Mouse (Mus musculus) gastrocnemius, adult 2 months (tissue): ENCODE measurements around the gene Mafb. TPM values are rescaled to one million over a fixed set of nuclear protein-coding genes. Genes with fewer than 3 reads are reported as not detected.

Experiments
- DNase-seq: peaks from one replicate; pipeline ENCODE4 v3.0.0; 2022
- H3K27ac ChIP-seq: fragments of 200-600 bp; 2 replicates; pipeline ENCODE4 v1.8.1; 2022; ENCODE audit warnings: mild to moderate bottlenecking
- H3K4me3 ChIP-seq: fragments of 200-600 bp; 2 replicates; pipeline ENCODE4 v1.8.1; 2022; ENCODE audit warnings: mild to moderate bottlenecking, moderate library complexity
- CTCF ChIP-seq: fragments of 200-600 bp; IDR thresholded peaks from 2 replicates; pipeline ENCODE4 v1.8.1; 2022; ENCODE audit warnings: antibody characterized with exemption, mild to moderate bottlenecking, moderate library complexity
- intact Hi-C: fragments of 180-260 bp; cut with DNase I; formaldehyde crosslinking; loops from one replicate; pipeline ENCODE4 v1.15.1; 2025
- total RNA-seq, 2 experiments: library from RNA; stranded (reverse); gene quantifications; 2 replicates each; pipeline ENCODE4 v1.2.3; 2021

Mafb gene
- total RNA-seq, 2 experiments from 2014 or later: 86.4 to 94.2 TPM

DNA sequence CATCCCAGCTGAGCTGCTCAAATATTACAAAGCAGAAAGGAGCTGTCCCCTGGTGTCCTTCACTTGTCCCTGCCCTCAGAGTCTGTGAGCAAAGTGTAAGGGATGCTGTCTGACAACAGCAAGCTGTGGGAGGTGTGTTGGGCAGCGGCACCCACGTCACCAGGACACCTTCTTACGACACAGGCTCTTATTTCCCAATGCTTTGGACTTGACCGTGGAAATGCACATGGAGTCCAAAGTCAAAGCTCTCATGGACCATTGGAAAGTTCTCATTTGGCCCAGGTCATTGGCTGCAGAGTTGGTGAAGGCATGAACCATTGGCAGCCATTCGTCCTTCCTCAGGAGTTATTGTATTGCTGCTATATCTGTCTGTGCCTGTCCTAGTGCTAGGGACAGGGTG lies 27.3 kb downstream of the Mafb start:
- H3K4me3 ChIP-seq: no peak overlapping the region
- no peak overlapping the region for H3K27ac ChIP-seq
- TF ChIP-seq CTCF: no peak
- intact Hi-C loops: no loop called here
- DNase-seq: no peak

DNA sequence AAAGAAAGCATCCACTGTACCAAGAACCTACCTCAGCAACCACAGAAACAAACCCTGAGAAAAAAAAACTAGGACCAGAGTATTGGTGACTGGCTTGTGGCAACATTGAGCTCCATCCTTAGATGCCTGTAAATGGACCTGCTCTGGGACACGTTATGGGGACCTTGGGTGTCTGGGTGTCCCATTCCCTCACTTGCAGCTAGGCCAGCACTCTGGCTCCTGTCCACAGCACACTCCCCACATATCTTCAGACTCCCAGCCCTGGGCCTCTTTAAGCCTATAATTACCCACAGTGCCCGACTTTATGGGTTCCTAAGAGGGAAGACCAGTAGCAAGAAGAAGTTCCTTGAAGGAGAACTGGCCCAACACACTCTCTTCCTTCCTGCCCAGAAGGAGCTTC lies 30.8 kb downstream of the Mafb start:
- Histone ChIP-seq H3K4me3 (no peak overlapping the region), H3K27ac (peak overlapping the region; percentile 39; the same call in 1 of the 2 replicates)
- DNase-seq: peak; percentile 77
- no peak for TF ChIP-seq CTCF
- intact Hi-C loops: no loop called here

DNA sequence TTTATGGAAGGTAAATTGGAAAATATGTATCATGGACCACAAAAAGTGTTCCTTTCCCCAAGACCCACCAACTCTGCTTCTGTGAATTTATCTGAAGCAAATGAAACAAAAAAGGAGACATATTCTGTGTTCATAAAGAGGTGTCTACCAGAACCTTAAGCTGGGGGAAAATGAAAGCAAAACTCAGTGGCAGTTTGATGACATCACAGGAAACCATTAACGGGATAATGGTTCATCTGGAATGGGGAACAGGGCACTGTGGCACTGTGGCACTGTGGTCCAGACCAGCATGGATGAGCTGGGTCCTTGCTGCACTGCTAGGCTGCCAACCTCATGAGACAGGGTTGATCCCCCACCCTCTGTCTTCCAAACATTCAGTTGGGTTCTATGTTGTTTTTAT lies 31.8 kb downstream of the Mafb start:
- Histone ChIP-seq H3K27ac (peak overlapping the region; percentile 81), H3K4me3 (peak overlapping the region; percentile 29)
- intact Hi-C loops: no loop called here
- no peak for DNase-seq
- no peak for TF ChIP-seq CTCF

DNA sequence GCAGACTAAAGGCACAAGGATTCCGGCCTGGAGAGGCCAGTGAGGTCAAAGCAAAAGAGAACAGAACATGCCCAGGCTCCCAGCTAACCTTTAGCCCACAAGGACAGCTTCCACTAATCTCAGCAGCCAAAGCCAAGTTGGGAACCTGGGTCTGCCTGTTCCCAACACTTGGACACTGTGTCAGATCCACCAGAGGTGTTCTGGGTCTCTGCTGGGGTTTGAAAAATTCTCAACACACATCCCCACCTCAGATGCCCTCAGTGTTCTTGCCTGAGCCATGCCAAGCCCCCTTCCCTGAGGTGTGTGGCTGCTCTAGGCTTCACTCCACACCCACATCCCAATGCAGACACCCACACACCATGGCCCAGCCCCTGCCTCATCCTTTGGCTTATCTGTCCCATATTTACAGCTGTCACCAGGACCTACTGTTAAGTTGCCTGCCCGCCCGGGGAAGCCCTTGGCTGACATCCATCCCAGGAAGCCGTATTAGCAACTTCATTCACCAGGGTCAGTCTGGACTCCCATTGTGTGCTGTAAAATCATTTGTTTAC lies 32.7 kb downstream of the Mafb start, which contains the start of gene Gm826:
Gene Gm826 (minus strand): TSS at position 52 of the 551 bp plus-strand sequence.
- Histone ChIP-seq H3K4me3 (peak within 1 kb of the TSS; percentile 29), H3K27ac (peak within 1 kb of the TSS; percentile 81)
- intact Hi-C loops: no loop called here
- peak; percentile 35 for DNase-seq
- TF ChIP-seq CTCF: no peak

DNA sequence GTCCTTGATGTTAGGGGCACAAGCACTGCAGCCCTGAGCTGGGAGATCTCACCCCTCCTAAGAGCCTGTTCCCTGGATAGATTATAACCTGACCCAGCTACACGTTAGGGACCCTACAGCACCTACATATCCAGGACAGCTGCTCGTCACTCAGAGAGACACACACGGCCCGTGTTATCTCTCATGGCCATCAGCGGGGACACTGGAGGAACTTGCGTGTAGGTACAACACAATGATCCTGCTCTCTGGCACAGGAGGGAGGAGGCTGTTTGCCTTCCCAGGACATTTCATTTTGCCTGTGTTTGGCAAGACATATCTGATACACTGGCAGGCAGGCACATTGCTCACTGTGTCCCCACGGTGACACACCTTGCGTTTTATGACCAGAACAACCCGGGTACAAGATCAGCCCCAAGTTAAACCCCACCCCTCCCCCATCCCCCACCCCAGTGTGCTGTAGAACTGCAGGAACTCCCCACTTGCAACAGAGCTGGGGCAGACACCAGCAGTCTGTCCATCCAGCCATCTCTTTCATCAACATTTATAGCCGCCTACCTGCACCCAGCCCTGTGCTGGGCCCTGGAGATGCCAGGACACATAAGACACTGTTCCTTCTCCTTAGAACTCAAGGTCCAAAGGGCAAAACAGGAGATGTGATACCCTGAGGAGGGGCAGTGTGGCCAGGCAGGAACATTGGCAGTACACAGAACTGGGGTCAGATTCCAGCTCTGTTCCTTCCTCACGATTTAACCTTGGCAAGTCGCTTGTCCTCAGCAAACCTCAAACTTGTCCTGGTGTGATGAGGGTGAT lies 34.1 kb downstream of the Mafb start:
- DNase-seq: peak; percentile 69
- peak overlapping the region; percentile 81 for H3K27ac ChIP-seq
- intact Hi-C loops: loop anchor here (2.0 kb wide), 1 partner anchor 32 kb away; no protein-coding TSS in a partner anchor
- H3K4me3 ChIP-seq: peak overlapping the region; percentile 23
- TF ChIP-seq CTCF: no peak

DNA sequence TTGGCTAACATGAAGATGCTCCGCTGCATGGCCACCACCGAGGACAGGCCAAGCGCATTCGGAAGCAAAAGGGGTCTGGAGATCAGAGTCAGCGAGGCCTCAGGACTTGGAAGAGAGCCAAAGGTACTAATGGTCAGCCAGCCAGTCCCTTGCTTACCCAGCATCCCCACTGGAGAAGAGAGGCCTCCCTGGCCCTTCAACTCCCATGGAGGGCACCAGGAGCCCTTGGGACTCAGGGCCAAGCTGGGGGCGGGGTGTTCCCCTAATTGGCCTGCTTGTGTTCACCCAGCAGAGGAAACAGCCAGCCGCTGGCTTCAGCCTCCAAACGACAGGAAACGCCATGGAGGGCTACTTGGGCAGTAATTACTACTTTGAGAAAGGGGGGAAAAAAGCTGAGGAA lies 38.0 kb downstream of the Mafb start:
- intact Hi-C loops: no loop called here
- no peak overlapping the region for H3K27ac ChIP-seq
- DNase-seq: no peak
- no peak overlapping the region for H3K4me3 ChIP-seq
- TF ChIP-seq CTCF: no peak

DNA sequence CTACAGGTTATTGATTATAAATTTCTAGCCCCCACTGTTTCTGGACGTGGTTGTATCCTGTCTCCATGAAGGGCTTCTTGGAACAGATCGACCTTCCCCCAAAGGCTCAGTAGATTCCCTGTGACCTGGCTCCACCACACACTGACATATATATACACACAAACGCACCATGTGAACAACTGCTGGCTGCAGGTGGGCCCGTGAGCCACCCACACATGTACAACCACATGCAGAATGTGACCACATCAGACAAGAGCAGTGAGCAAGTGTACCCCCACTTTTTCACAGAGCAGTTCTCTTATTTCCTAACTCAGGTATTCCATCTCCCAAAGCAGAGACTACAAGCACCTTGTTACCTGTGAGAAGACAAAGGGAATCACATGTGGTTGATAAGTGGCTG lies 39.1 kb downstream of the Mafb start:
- TF ChIP-seq CTCF: no peak
- no peak for DNase-seq
- Histone ChIP-seq H3K27ac (peak overlapping the region; percentile 62; the same call in 1 of the 2 replicates), H3K4me3 (no peak overlapping the region)
- intact Hi-C loops: no loop called here

DNA sequence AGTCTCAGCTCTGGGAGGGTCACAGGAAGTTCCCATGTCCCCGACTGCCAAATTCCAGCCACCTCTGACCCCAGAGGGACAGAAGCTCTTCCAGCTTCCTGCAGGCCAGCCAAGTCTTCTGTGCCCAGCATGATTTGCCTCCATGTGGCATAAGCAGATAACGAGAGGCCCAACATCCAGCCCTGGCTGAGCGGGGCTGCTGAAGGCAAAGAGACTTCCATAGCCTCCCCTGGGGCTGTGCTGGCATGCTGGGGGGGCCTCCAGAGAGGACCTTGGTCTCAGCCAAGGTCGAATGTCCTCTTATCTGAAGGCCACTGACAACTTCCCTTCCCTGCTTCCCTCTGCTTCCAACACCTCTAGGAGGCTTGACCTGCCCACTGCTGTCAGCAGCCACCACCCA lies 39.7 kb downstream of the Mafb start:
- no peak for TF ChIP-seq CTCF
- intact Hi-C loops: no loop called here
- DNase-seq: no peak
- Histone ChIP-seq H3K4me3 (no peak overlapping the region), H3K27ac (peak overlapping the region; percentile 62; the same call in 1 of the 2 replicates)

DNA sequence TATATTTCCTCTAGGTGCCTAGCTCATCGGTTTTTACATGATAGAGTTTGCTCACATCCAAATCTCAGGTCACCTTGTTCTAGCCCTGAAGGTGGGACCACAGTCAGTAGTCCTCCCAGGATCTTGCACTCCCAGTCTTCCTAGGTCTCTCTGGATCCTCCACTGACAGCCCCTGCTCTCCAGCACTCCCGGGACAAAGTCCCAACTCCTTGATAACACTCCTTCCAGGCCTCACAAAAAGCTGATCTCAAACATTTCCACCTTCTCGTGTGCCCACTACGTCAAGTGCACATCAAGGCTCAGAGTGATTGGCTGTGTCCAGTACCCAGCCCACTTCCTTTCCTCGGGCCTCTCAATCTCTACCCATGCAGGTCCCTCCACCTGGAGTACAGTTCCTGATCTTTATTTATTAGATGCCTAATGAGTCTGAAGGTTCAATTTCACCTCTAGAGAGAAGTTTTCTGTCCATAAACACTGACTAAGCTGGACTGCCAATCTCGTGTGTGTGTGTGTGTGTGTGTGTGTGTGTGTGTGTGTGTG lies 41.7 kb downstream of the Mafb start:
- TF ChIP-seq CTCF: no peak
- Histone ChIP-seq H3K27ac (no peak overlapping the region), H3K4me3 (no peak overlapping the region)
- DNase-seq: no peak
- intact Hi-C loops: no loop called here

DNA sequence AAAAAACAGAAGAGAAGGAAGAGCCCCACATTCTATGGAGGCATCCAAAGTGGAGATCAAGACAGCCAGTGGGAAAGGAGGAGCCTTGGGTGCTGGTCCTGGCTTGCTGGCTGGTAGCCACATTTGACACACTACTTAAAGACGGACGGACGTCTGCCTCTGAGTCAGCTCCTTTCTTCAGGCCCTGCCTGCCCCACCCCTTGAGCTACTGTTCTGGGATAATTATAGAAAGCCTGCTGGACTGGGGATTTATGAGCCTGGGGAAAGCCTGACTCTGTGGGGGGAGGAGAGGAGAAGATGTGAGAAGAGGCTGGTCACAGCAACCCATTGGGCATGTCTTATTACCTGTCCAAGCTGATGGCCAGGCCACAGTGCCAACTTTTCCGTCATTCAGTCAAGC lies 45.0 kb downstream of the Mafb start:
- peak overlapping the region; percentile 54 for H3K27ac ChIP-seq
- intact Hi-C loops: no loop called here
- peak; percentile 71 for DNase-seq
- peak overlapping the region; percentile 20; the same call in 1 of the 2 replicates for H3K4me3 ChIP-seq
- no peak for TF ChIP-seq CTCF

DNA sequence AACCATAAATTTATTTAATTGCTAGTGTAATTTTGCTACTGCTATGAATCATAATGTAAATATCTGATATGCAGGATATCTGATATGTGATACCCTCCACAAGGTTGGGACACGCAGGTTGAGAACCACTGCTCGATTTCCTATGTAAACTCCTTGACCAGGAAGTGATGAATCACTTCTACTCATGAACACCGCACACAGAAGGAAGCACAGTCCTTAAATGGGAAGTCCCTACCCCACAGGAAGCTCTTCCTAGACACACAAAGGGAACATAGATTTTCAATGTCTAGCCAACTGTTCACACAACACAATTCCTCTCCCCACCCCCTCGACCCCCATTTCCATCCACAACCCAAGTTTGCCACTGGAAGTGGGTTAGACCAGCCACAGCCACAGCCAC lies 48.6 kb downstream of the Mafb start:
- Histone ChIP-seq H3K27ac (no peak overlapping the region), H3K4me3 (no peak overlapping the region)
- no peak for DNase-seq
- intact Hi-C loops: no loop called here
- no peak for TF ChIP-seq CTCF

Other genes with a start within 250 kb of the Mafb start
- gene Gm826, start 32.9 kb downstream of the Mafb start, total RNA-seq: 1 to 10 TPM; 4.0 to 8.3 TPM